Mouse (Mus musculus): ENCODE results near the gene Gtf2f1. TPM values are rescaled to one million over a fixed set of nuclear protein-coding genes. Genes with fewer than 3 reads are reported as not detected.

The Gtf2f1 gene
- total and polyA plus RNA-seq, 3 experiments, result 145 to 171 TPM; not detected in 1

- peak; percentile 89 for TF ChIP-seq RAD21 (IDR thresholded peaks at IDR 0.05; ENCODE audit: low read depth, low read length)
- no peak for TF ChIP-seq KAT2A (conservative IDR thresholded peaks at IDR 0.05; ENCODE audit: low read depth, low read length)
- no peak; the same call in 1 of the 2 replicates for TF ChIP-seq TCF12 (IDR thresholded peaks at IDR 0.05; ENCODE audit: low read depth, low read length)
- TF ChIP-seq MAZ (IDR thresholded peaks at IDR 0.05; ENCODE audit: low read depth, low read length), result peak; percentile 51; the same call in 1 of the 2 replicates
- TF ChIP-seq BHLHE40 (IDR thresholded peaks at IDR 0.05; ENCODE audit: borderline replicate concordance, low read depth, low read length), result peak; percentile 72; the same call in 1 of the 2 replicates
- no peak; the same call in 1 of the 2 replicates for TF ChIP-seq ZKSCAN1 (IDR thresholded peaks at IDR 0.05; ENCODE audit: low read depth, low read length)
- peak; percentile 36; the same call in 1 of the 2 replicates for TF ChIP-seq NRF1 (IDR thresholded peaks at IDR 0.05; ENCODE audit: insufficient read depth, low read depth, low read length, poor library complexity, severe bottlenecking)
- TF ChIP-seq UBTF (IDR thresholded peaks at IDR 0.05; ENCODE audit: borderline replicate concordance, insufficient read depth, low read depth, low read length), result no peak
- TF ChIP-seq ZMIZ1 (IDR thresholded peaks at IDR 0.05; ENCODE audit: low read depth, low read length), result peak; percentile 85
- TF ChIP-seq GABPA (IDR thresholded peaks at IDR 0.05; ENCODE audit: low read depth, low read length), result no peak
- no peak for TF ChIP-seq EP300 (IDR thresholded peaks at IDR 0.05; ENCODE audit: low read depth in 1 of 2, low read length in 2 of 2)
- TF ChIP-seq ELF1 (IDR thresholded peaks at IDR 0.05; ENCODE audit: low read depth, low read length), result no peak
- TF ChIP-seq JUND (IDR thresholded peaks at IDR 0.05; ENCODE audit: low read depth, low read length), result no peak
- no peak for TF ChIP-seq E2F4 (IDR thresholded peaks at IDR 0.05; ENCODE audit: borderline replicate concordance, low read depth, low read length)
- TF ChIP-seq NELFE (IDR thresholded peaks at IDR 0.05; ENCODE audit: low read depth, low read length), result peak; percentile 51; the same call in 1 of the 2 replicates
- peak; percentile 71 for TF ChIP-seq CHD2 (IDR thresholded peaks at IDR 0.05; ENCODE audit: low read length)
- TF ChIP-seq MYB (IDR thresholded peaks at IDR 0.05; ENCODE audit: low read depth, low read length), result no peak
- TF ChIP-seq MXI1 (IDR thresholded peaks at IDR 0.05; ENCODE audit: low read depth, low read length), result peak; percentile 93
- 0 out of 2 replicates have a peak, but pooled peaks have one; percentile 10 for TF ChIP-seq TBP (IDR thresholded peaks at IDR 0.05; ENCODE audit: low read depth, low read length)
- TF ChIP-seq MAX (IDR thresholded peaks at IDR 0.05; ENCODE audit: low read length), result peak; percentile 98
- 0 out of 2 replicates have a peak, but pooled peaks have one; percentile 21 for TF ChIP-seq ETS1 (IDR thresholded peaks at IDR 0.05; ENCODE audit: low read depth, low read length)
- no peak for TF ChIP-seq ZNF384 (IDR thresholded peaks at IDR 0.05; ENCODE audit: low read depth, low read length)
These were observed 13.9 kb downstream of the Gtf2f1 start, which contains the start of gene Alkbh7 (continued) for GRCm38 (mm10) chr17:56997029-56997667.

GRCm38 (mm10) chr17:56996506-56996905 is 14.6 kb downstream of the Gtf2f1 start:
- no peak overlapping the region for H3K4me3 ChIP-seq (ENCODE audit: control insufficient read depth in 1 of 2, insufficient read depth in 1 of 2, low read depth in 2 of 2, low read length in 2 of 2)
- H3K36me3 ChIP-seq (ENCODE audit: control insufficient read depth in 1 of 2, insufficient read depth in 2 of 2, low read length in 2 of 2), result peaks cover 2 to 3% of the 10 kb centered on the region in 2 experiments; a peak in 3 of 4 replicates
- no peaks in the 10 kb centered on the region for H3K9me3 ChIP-seq (replicated peaks; ENCODE audit: insufficient read depth, low read length)
- DNase-seq (ENCODE audit: low read depth, low spot score), result no peak
- H3K4me1 ChIP-seq (ENCODE audit: control insufficient read depth in 1 of 2, insufficient read depth in 2 of 2, low read length in 2 of 2), result peaks cover 0 to 11% of the 10 kb centered on the region in 2 experiments; a peak in 2 of 4 replicates
- peak overlapping the region; percentile 2; the same call in 1 of the 2 replicates for H3K27ac ChIP-seq (ENCODE audit: control insufficient read depth, low read depth, low read length)
- no peak for TF ChIP-seq BHLHE40 (IDR thresholded peaks at IDR 0.05; ENCODE audit: borderline replicate concordance, low read depth, low read length)
- no peak for TF ChIP-seq USF1 (IDR thresholded peaks at IDR 0.05; ENCODE audit: low read depth, low read length)
- no peak for TF ChIP-seq MAZ (IDR thresholded peaks at IDR 0.05; ENCODE audit: low read depth, low read length)
- no peak for TF ChIP-seq CHD2 (IDR thresholded peaks at IDR 0.05; ENCODE audit: low read length)
- no peak for TF ChIP-seq NRF1 (IDR thresholded peaks at IDR 0.05; ENCODE audit: insufficient read depth, low read depth, low read length, poor library complexity, severe bottlenecking)
- no peak for TF ChIP-seq UBTF (IDR thresholded peaks at IDR 0.05; ENCODE audit: borderline replicate concordance, insufficient read depth, low read depth, low read length)
- no peak for TF ChIP-seq MYB (IDR thresholded peaks at IDR 0.05; ENCODE audit: low read depth, low read length)
- TF ChIP-seq MAFK (IDR thresholded peaks at IDR 0.05; ENCODE audit: borderline replicate concordance, low read depth, low read length), result no peak
- no peak for TF ChIP-seq POLR2AphosphoS5 (IDR thresholded peaks at IDR 0.05; ENCODE audit: borderline replicate concordance, low read depth, low read length)
- TF ChIP-seq TCF12 (IDR thresholded peaks at IDR 0.05; ENCODE audit: low read depth, low read length), result no peak
- TF ChIP-seq ZNF384 (IDR thresholded peaks at IDR 0.05; ENCODE audit: low read depth, low read length), result no peak
- no peak for TF ChIP-seq POLR2AphosphoS2 (IDR thresholded peaks at IDR 0.05; ENCODE audit: low read length)
- TF ChIP-seq KAT2A (conservative IDR thresholded peaks at IDR 0.05; ENCODE audit: low read depth, low read length), result no peak
- TF ChIP-seq ETS1 (IDR thresholded peaks at IDR 0.05; ENCODE audit: low read depth, low read length), result no peak
- no peak for TF ChIP-seq POLR2A (IDR thresholded peaks at IDR 0.05; ENCODE audit: control insufficient read depth in 1 of 2, insufficient read depth in 1 of 2, low read depth in 1 of 2, low read length in 2 of 2, poor library complexity in 1 of 2)
- no peak for TF ChIP-seq ZMIZ1 (IDR thresholded peaks at IDR 0.05; ENCODE audit: low read depth, low read length)
- peaks cover 5% of the 10 kb centered on the region for H3K79me2 ChIP-seq (ENCODE audit: control insufficient read depth, insufficient read depth, low read length, poor library complexity)
- H3K27me3 ChIP-seq (ENCODE audit: control insufficient read depth in 1 of 2, insufficient read depth in 2 of 2, low read length in 2 of 2), result no peaks in the 10 kb centered on the region
- H3K9ac ChIP-seq (ENCODE audit: control insufficient read depth, low read depth, low read length, poor library complexity, severe bottlenecking), result peak overlapping the region; percentile 30
